Mouse (Mus musculus): ENCODE data around the gene 4930519G04Rik.

DNA sequence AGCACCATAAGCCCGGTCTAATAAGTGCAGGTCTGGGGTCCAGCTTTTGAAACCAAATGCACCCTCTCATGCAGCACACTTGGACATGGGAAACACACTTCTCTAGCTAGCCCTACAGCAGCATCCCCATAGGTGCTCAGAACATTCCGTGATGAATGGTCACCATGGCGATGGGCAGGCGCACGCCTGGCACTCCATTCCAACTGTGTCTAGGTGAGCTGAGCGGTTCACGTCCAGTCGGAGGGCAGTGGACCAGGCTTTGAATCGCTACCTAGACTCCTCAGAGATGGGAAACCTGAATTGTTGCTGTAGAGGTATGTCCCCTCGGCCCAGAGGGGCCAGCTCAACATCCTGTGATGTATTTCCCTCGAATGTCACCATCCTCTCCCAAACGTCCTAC, 11.8 kb downstream of the 4930519G04Rik start:
- TF ChIP-seq FOSL1 (IDR thresholded peaks at IDR 0.05; ENCODE audit: insufficient read depth, low read length, poor library complexity, severe bottlenecking) (no peak), CTCF (IDR thresholded peaks at IDR 0.05; ENCODE audit: control insufficient read depth, insufficient read depth, insufficient read length) (no peak), CEBPB (IDR thresholded peaks at IDR 0.05; ENCODE audit: low read depth) (no peak), USF1 (IDR thresholded peaks at IDR 0.05; ENCODE audit: low read depth) (no peak)
